Comparison of ENCODE assay signal across 17 mouse cellular contexts in the genomic region with DNA sequence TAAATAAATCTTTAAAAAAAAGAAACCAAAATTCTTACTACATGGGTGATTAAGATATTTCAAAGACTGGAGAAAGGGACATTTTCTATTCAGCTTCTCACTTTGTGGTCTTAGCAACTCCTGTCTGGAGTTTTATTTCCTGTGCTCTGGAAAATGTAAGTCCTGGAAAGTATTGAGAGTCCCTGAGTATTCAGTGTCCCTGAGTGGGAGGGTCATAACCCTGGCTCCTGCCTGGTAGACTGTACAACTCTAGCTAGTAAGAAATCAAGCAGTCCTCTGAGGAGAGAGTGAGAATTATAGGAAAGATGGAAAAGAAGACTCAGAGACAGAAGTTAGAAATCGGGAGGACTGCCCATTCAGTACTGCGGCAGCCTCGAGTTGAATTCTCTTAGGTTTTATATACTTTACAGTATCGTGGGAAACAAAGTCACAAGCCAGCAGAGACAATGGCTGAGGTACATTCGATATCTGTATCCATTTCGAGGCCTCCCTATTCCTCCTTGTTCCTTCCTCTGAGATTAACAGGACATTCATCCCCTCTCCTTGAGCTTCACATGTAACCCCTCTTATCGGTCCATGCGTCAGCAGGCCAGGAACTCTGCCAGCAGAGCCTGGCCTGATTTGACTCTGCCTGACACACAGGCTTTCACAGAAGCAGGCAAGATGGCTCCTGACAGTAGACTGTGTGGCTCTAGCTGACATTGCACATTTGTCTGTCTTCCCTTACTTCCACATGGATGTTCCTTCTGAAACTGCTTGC. TPM values are rescaled to one million over a fixed set of nuclear protein-coding genes. Genes with fewer than 3 reads are reported as not detected.
DNase-seq lines count a peak whose midpoint lies in the region; ATAC-seq lines count a peak whose summit lies in the region.
"Had no signal": no experiment of that assay in that cellular context is flagged by ENCODE, and none has a peak within 500 bp of the region (broad histone marks: within the 10 kb centered on the region; RNA-seq: fewer than 3 reads in every experiment).

No protein-coding gene starts in this region.

- no peaks in the 10 kb centered on the region for H3K27me3 ChIP-seq in liver, embryonic 13.5 days
- H3K27me3 ChIP-seq in liver, embryonic 12.5 days (replicated peaks), result no peaks in the 10 kb centered on the region
- H3K27me3 ChIP-seq in heart, embryonic 15.5 days, result no peaks in the 10 kb centered on the region
- H3K27me3 ChIP-seq in midbrain, embryonic 16.5 days (ENCODE audit: control insufficient read depth, insufficient read depth, low read depth, low read length), result no peaks in the 10 kb centered on the region
- H3K27me3 ChIP-seq in forebrain, embryonic 14.5 days (replicated peaks; ENCODE audit: control insufficient read depth, insufficient read depth, low read length), result no peaks in the 10 kb centered on the region
- H3K27me3 ChIP-seq: forebrain, embryonic 12.5 days; limb, embryonic 13.5 days had no signal

- no peak overlapping the region for H3K4me3 ChIP-seq in liver, embryonic 13.5 days (replicated peaks)
- no peak overlapping the region for H3K4me3 ChIP-seq in liver, embryonic 12.5 days
- H3K4me3 ChIP-seq in heart, embryonic 15.5 days, result no peak overlapping the region
- no peak overlapping the region for H3K4me3 ChIP-seq in midbrain, embryonic 16.5 days (ENCODE audit: low read depth, low read length)
- H3K4me3 ChIP-seq in forebrain, embryonic 14.5 days (ENCODE audit: low read depth, low read length), result no peak overlapping the region
- H3K4me3 ChIP-seq: forebrain, embryonic 12.5 days; limb, embryonic 13.5 days had no signal

- DNase-seq in liver, embryonic 13.5 days, result no peak
- peak; percentile 66 for DNase-seq in adrenal gland, postnatal 25 days
- no peak for DNase-seq in cerebellum, postnatal 4 days (ENCODE audit: low spot score in 2 of 2)
- DNase-seq in forebrain, embryonic 14.5 days (ENCODE audit: low spot score), result no peak
- DNase-seq: cerebellum, adult 11 months; gastrocnemius, postnatal 25 days; layer of hippocampus, postnatal 36 days; spleen, adult 18-20 months; thymus, postnatal 14 days had no signal

- no peaks in the 10 kb centered on the region for H3K9me3 ChIP-seq in liver, embryonic 13.5 days (replicated peaks)
- H3K9me3 ChIP-seq in liver, embryonic 12.5 days (replicated peaks), result no peaks in the 10 kb centered on the region
- H3K9me3 ChIP-seq in heart, embryonic 15.5 days (replicated peaks), result no peaks in the 10 kb centered on the region
- no peaks in the 10 kb centered on the region; the same call in 1 of the 2 replicates for H3K9me3 ChIP-seq in midbrain, embryonic 16.5 days (replicated peaks; ENCODE audit: control insufficient read depth, low read length, poor library complexity, severe bottlenecking)
- H3K9me3 ChIP-seq in forebrain, embryonic 14.5 days (replicated peaks; ENCODE audit: control insufficient read depth, low read length), result no peaks in the 10 kb centered on the region
- H3K9me3 ChIP-seq: forebrain, embryonic 12.5 days; limb, embryonic 13.5 days had no signal

- H3K4me2 ChIP-seq in liver, embryonic 13.5 days, result no peak overlapping the region
- H3K4me2 ChIP-seq in liver, embryonic 12.5 days, result no peak overlapping the region
- no peak overlapping the region for H3K4me2 ChIP-seq in heart, embryonic 15.5 days
- H3K4me2 ChIP-seq in midbrain, embryonic 16.5 days (ENCODE audit: low read length), result no peak overlapping the region
- no peak overlapping the region for H3K4me2 ChIP-seq in forebrain, embryonic 14.5 days (ENCODE audit: low read length)
- H3K4me2 ChIP-seq: forebrain, embryonic 12.5 days; limb, embryonic 13.5 days had no signal

- no peak overlapping the region for H3K27ac ChIP-seq in liver, embryonic 13.5 days
- H3K27ac ChIP-seq in liver, embryonic 12.5 days, result no peak overlapping the region
- H3K27ac ChIP-seq in heart, embryonic 15.5 days, result peak overlapping the region; percentile 55
- no peak overlapping the region for H3K27ac ChIP-seq in midbrain, embryonic 16.5 days (ENCODE audit: low read length)
- H3K27ac ChIP-seq in forebrain, embryonic 14.5 days (ENCODE audit: low read depth, low read length), result no peak overlapping the region
- H3K27ac ChIP-seq: forebrain, embryonic 12.5 days; hindbrain, postnatal 0 days; kidney, postnatal 0 days; limb, embryonic 13.5 days had no signal

- H3K9ac ChIP-seq in liver, embryonic 13.5 days, result no peak overlapping the region
- H3K9ac ChIP-seq in liver, embryonic 12.5 days, result no peak overlapping the region
- H3K9ac ChIP-seq in heart, embryonic 15.5 days, result no peak overlapping the region
- no peak overlapping the region for H3K9ac ChIP-seq in midbrain, embryonic 16.5 days (ENCODE audit: low read depth, low read length)
- no peak overlapping the region for H3K9ac ChIP-seq in forebrain, embryonic 14.5 days (ENCODE audit: low read length)
- H3K9ac ChIP-seq: forebrain, embryonic 12.5 days; limb, embryonic 13.5 days had no signal

- H3K36me3 ChIP-seq in liver, embryonic 13.5 days, result no peaks in the 10 kb centered on the region
- H3K36me3 ChIP-seq in liver, embryonic 12.5 days, result no peaks in the 10 kb centered on the region
- no peaks in the 10 kb centered on the region for H3K36me3 ChIP-seq in heart, embryonic 15.5 days
- H3K36me3 ChIP-seq in midbrain, embryonic 16.5 days (ENCODE audit: control insufficient read depth, insufficient read depth, low read length), result no peaks in the 10 kb centered on the region
- no peaks in the 10 kb centered on the region for H3K36me3 ChIP-seq in forebrain, embryonic 14.5 days (ENCODE audit: control insufficient read depth, insufficient read depth, low read length)
- H3K36me3 ChIP-seq: forebrain, embryonic 12.5 days; limb, embryonic 13.5 days had no signal

- peak; percentile 50; the same call in 1 of the 2 replicates for ATAC-seq in liver, embryonic 13.5 days (ENCODE audit: low read depth)
- no peak for ATAC-seq in liver, embryonic 12.5 days
- ATAC-seq in heart, embryonic 15.5 days (replicated peaks; ENCODE audit: insufficient number of reproducible peaks, insufficient read depth, low FRiP score, low read depth), result peak; percentile 85
- peak; percentile 66; the same call in 1 of the 2 replicates for ATAC-seq in megakaryocyte-erythroid progenitor cell, adult 5-6 weeks (replicated peaks; ENCODE audit: low FRiP score, low TSS enrichment, poor library complexity, severe bottlenecking)
- no peak for ATAC-seq in midbrain, embryonic 16.5 days
- ATAC-seq in forebrain, embryonic 14.5 days, result no peak
- ATAC-seq: hindbrain, postnatal 0 days had no signal

- WGBS in liver, embryonic 13.5 days (ENCODE audit: insufficient replicate concordance), result 66% methylated on average over 8 of the region's 8 CpGs
- 70% methylated on average over 8 of the region's 8 CpGs for WGBS in liver, embryonic 12.5 days (ENCODE audit: insufficient replicate concordance)
- WGBS in heart, embryonic 15.5 days, result 47% methylated on average over 8 of the region's 8 CpGs
- WGBS in midbrain, embryonic 16.5 days, result 92% methylated on average over 8 of the region's 8 CpGs
- 89% methylated on average over 8 of the region's 8 CpGs for WGBS in forebrain, embryonic 14.5 days

- no peaks in the 10 kb centered on the region for H3K4me1 ChIP-seq in liver, embryonic 13.5 days (replicated peaks)
- 0 out of 2 replicates have a peak, but pooled peaks cover 2% of the 10 kb centered on the region for H3K4me1 ChIP-seq in liver, embryonic 12.5 days
- H3K4me1 ChIP-seq in heart, embryonic 15.5 days (replicated peaks), result peaks cover 10% of the 10 kb centered on the region
- H3K4me1 ChIP-seq in midbrain, embryonic 16.5 days (ENCODE audit: control insufficient read depth, insufficient read depth, low read length), result no peaks in the 10 kb centered on the region
- no peaks in the 10 kb centered on the region for H3K4me1 ChIP-seq in forebrain, embryonic 14.5 days (ENCODE audit: control insufficient read depth, insufficient read depth, low read length)
- H3K4me1 ChIP-seq: forebrain, embryonic 12.5 days; limb, embryonic 13.5 days had no signal

RNA-seq across cellular contexts. Expression of gene Il1b, which starts 12.8 kb away (rescaled TPM):
- 0.16 and 0.56 TPM in 2 replicates for polyA plus RNA-seq in liver, embryonic 13.5 days (2015; fragmentation: Nextera tagmentation; extraction: Ambion mirVana)
- 0.38 and 0.44 TPM in 2 replicates for polyA plus RNA-seq in liver, embryonic 12.5 days (2016; fragmentation: Nextera tagmentation; extraction: Ambion mirVana)
- 0.71 TPM in 1 of 2 replicates, not detected in the other for total RNA-seq in adrenal gland, postnatal 25 days (2021)
- polyA plus RNA-seq in heart, embryonic 15.5 days (2015; fragmentation: Nextera tagmentation; extraction: Ambion mirVana), result 0.39 and 0.51 TPM in 2 replicates
- total RNA-seq in megakaryocyte-erythroid progenitor cell, adult 5-6 weeks (2014; fragmentation: Nextera tagmentation), result not detected in 2 replicates
- total RNA-seq in megakaryocyte-erythroid progenitor cell, adult 5-6 weeks (2017), result 0.56 and 4.3 TPM in 2 replicates
- not detected in 2 replicates for polyA plus RNA-seq in midbrain, embryonic 16.5 days (2015; fragmentation: Nextera tagmentation; extraction: Ambion mirVana)
- not detected in 2 replicates for polyA plus RNA-seq in forebrain, embryonic 14.5 days (2014; fragmentation: Nextera tagmentation; extraction: Ambion mirVana)
- total RNA-seq: gastrocnemius, postnatal 25 days; layer of hippocampus, postnatal 36 days had no signal
- polyA plus RNA-seq: forebrain, embryonic 12.5 days; hindbrain, postnatal 0 days had no signal

Comparison
In these comparisons a context has a peak if more than half of its experiments do, and no peak if none do; other contexts are left out.
1. ATAC-seq: peak in liver, embryonic 13.5 days (single experiment), heart, embryonic 15.5 days (single experiment) and megakaryocyte-erythroid progenitor cell, adult 5-6 weeks (single experiment); none in liver, embryonic 12.5 days (single experiment), midbrain, embryonic 16.5 days (single experiment) and forebrain, embryonic 14.5 days (single experiment).